Mouse (Mus musculus) heart, adult 2 months (tissue): Measurements from ENCODE around the gene Prr3. TPM values are rescaled to one million over a fixed set of nuclear protein-coding genes. Genes with fewer than 3 reads are reported as not detected.

Experiments
- DNase-seq, 2 experiments: peaks; one replicate each; pipeline ENCODE4 v3.0.0; 2021
- H3K27ac ChIP-seq: fragments of 200-600 bp; 2 replicates; pipeline ENCODE4 v1.8.1; 2022
- H3K27me3 ChIP-seq: fragments of 200-500 bp; 2 replicates; pipeline ENCODE4 v1.6.1; 2012; ENCODE audit warnings: mild to moderate bottlenecking, low read length, inconsistent platforms, mixed read lengths; ENCODE audit not compliant: control insufficient read depth, insufficient read depth
- H3K36me3 ChIP-seq: fragments of 200-500 bp; 2 replicates; pipeline ENCODE4 v1.6.1; 2012; ENCODE audit warnings: low read length, inconsistent platforms; ENCODE audit not compliant: control insufficient read depth, insufficient read depth
- H3K4me1 ChIP-seq: fragments of 200-500 bp; 2 replicates; pipeline ENCODE4 v1.6.1; 2011; ENCODE audit warnings: low read length; ENCODE audit not compliant: control insufficient read depth, insufficient read depth
- H3K4me3 ChIP-seq: fragments of 200-600 bp; 2 replicates; pipeline ENCODE4 v1.8.1; 2022
- H3K79me2 ChIP-seq: fragments of 200-500 bp; replicated peaks from 2 replicates; pipeline ENCODE4 v1.6.1; 2012; ENCODE audit warnings: mild to moderate bottlenecking, inconsistent platforms, low read length, moderate library complexity, mixed read lengths; ENCODE audit not compliant: control insufficient read depth, insufficient read depth
- H3K9ac ChIP-seq: fragments of 200-500 bp; 2 replicates; pipeline ENCODE4 v1.6.1; 2012; ENCODE audit warnings: low read depth, mild to moderate bottlenecking, control low read depth, inconsistent platforms, low read length, mixed read lengths
- CTCF ChIP-seq: fragments of 200-600 bp; IDR thresholded peaks from 2 replicates; pipeline ENCODE4 v1.8.1; 2022; ENCODE audit warnings: antibody characterized with exemption, mild to moderate bottlenecking, moderate library complexity
- EP300 ChIP-seq: fragments of 200-500 bp; IDR thresholded peaks from 2 replicates; pipeline ENCODE4 v1.6.1; 2011; ENCODE audit warnings: low read depth, low read length, control low read depth; ENCODE audit not compliant: insufficient read depth
- POLR2A ChIP-seq: fragments of 200-500 bp; IDR thresholded peaks from 2 replicates; pipeline ENCODE4 v1.6.1; 2011; ENCODE audit warnings: mild to moderate bottlenecking, low read depth, low read length, control low read depth; ENCODE audit not compliant: insufficient read depth
- WGBS: fragments of 180-500 bp; shearing (Covaris S2); methylation state at CpG from one replicate; pipeline ENCODE4 v1.1.7; 2018; 5-methylcytosine and 5-hydroxymethylcytosine counted together
- intact Hi-C: fragments of 180-260 bp; cut with DNase I; formaldehyde crosslinking; loops from one replicate; pipeline ENCODE4 v1.15.1; 2025
- polyA plus RNA-seq: library from polyadenylated mRNA; depleted of rRNA; stranded (reverse); fragments of >200 nt; gene quantifications from 2 replicates; pipeline ENCODE4 v1.2.3, GENCODE M21; 2012
- total RNA-seq, 2 experiments: library from RNA; stranded (reverse); gene quantifications; 2 replicates each; pipeline ENCODE4 v1.2.3; 2021

The Prr3 gene
- total and polyA plus RNA-seq, 3 experiments, result 3.9 to 7.6 (median 4.3) TPM

DNA sequence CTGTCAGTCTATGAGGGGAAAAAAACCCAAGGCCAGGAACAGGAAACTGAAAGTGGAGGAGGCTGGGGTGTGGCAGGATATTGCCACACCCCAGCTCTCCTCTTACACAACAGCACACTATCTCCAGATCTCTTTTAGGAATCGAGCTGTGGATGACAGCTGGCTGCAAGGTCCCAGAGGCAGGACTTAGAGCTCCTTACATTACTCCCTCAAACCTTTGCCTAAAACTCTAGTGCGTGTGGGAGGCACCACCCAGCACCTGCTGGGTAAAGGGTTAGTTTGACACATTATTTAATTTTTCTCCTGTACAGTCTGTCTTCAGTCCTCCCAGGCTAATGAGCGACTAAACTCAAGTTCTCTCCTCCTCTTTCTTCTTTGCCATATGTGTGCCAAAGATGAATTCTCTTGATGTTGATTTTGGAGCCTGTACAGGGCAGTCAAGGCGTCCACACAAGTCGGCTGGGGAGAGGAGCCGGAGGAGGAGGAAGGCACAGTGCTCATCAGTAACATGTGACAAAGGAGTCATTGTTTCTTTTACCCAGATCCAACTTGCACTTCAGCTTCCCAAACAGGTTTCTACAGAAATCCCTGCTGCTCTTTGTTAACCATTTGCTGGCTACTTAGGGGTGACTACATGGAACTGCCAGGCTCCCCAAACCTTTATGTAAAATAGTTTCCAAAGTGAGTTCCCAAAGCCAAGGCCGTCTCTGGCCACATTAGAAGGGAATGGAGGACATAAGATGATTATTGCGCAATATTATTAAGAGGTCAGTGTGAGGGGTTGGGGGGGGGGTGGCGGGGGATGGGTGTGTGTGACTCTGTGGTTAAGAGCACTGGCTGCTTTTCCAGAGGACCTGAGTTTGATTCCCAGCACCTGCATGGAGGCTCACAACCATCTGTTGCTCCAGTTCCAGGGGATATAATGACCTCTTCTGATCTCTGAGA, 43.9 kb upstream of the Prr3 start:
- Histone ChIP-seq H3K36me3 (no peaks in the 10 kb centered on the region; the same call in 1 of the 2 replicates), H3K9ac (no peak overlapping the region), H3K79me2 (no peaks in the 10 kb centered on the region), H3K4me1 (peaks cover 15% of the 10 kb centered on the region), H3K27ac (peak overlapping the region; percentile 89), H3K4me3 (peak overlapping the region; percentile 7; the same call in 1 of the 2 replicates), H3K27me3 (no peaks in the 10 kb centered on the region)
- TF ChIP-seq POLR2A (peak; percentile 44; the same call in 1 of the 2 replicates), EP300 (peak; percentile 31; the same call in 1 of the 2 replicates), CTCF (no peak)
- DNase-seq, result peak; percentile 51 to 62
- intact Hi-C loops, result no loop called here
- WGBS, result 44% methylated on average over 9 of the region's 9 CpGs

DNA sequence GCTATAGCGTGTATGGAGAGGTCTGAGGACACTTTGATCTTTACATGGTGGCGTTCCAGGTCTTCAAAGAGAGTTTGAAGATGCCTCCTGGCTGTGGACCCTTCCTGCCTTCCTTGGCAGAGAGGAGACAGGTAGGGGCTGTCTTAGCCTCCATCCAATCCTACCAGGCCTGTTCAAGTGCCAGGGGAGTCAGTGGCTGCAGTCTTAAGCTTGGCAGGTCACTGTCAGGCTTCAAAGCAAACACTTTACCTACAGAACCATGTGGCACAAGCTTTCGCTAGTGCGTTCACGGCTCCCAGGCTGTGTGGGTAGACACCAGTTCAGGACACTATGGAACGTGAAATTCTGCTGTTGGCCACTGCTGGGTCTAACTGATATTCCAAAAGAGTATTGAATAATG, 42.9 kb upstream of the Prr3 start:
- Histone ChIP-seq H3K27me3 (no peaks in the 10 kb centered on the region), H3K4me1 (peaks cover 17% of the 10 kb centered on the region), H3K36me3 (no peaks in the 10 kb centered on the region; the same call in 1 of the 2 replicates), H3K4me3 (no peak overlapping the region), H3K27ac (peak overlapping the region; percentile 89), H3K79me2 (no peaks in the 10 kb centered on the region), H3K9ac (no peak overlapping the region)
- intact Hi-C loops, result no loop called here
- no peak for TF ChIP-seq POLR2A
- no peak for DNase-seq
- WGBS, result 92% methylated on average over 6 of the region's 6 CpGs

DNA sequence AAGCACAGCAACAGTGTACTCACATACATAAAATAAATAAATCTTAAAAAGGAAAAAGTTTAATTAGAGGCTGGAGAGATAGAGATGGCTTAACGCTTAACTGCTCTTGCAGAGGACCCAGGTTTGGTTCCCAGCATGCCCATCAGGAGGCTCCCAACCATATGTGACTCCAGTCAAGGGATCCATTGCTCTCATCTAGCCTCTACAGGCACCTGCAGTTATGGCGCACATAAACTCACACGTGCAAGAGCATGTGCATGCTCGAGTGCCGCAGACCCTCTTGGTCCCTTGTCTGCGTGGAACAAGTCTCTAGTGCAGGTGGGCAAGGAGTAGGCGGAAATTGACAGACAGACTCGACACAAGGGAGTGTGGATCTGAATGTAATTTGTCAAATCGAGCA, 42.1 kb upstream of the Prr3 start:
- Histone ChIP-seq H3K79me2 (no peaks in the 10 kb centered on the region), H3K36me3 (no peaks in the 10 kb centered on the region; the same call in 1 of the 2 replicates), H3K9ac (no peak overlapping the region), H3K4me3 (no peak overlapping the region), H3K27ac (peak overlapping the region; percentile 96), H3K4me1 (peaks cover 17% of the 10 kb centered on the region), H3K27me3 (no peaks in the 10 kb centered on the region)
- no peak for DNase-seq
- intact Hi-C loops, result no loop called here
- whole genome bisulfite sequencing, result 94% methylated on average over 9 of the region's 9 CpGs
- TF ChIP-seq POLR2A (no peak), CTCF (no peak), EP300 (no peak)

- H3K36me3 ChIP-seq, result no peaks in the 10 kb centered on the region; the same call in 1 of the 2 replicates
- peak overlapping the region; percentile 96 for H3K27ac ChIP-seq
- no peak for DNase-seq
- 84% methylated on average over 1 of the region's 1 CpGs for WGBS
- no peak overlapping the region for H3K9ac ChIP-seq
- H3K4me3 ChIP-seq, result no peak overlapping the region
- no peaks in the 10 kb centered on the region for H3K79me2 ChIP-seq
- intact Hi-C loops, result no loop called here
- no peak for TF ChIP-seq CTCF
- no peak for TF ChIP-seq POLR2A
- no peak for TF ChIP-seq EP300
- H3K27me3 ChIP-seq, result no peaks in the 10 kb centered on the region
- H3K4me1 ChIP-seq, result peaks cover 17% of the 10 kb centered on the region
Observed at GRCm38 (mm10) chr17:36021309-36021708, 41.3 kb upstream of the Prr3 start.

GRCm38 (mm10) chr17:36020191-36021073, 40.4 kb upstream of the Prr3 start, which contains the start of gene H2-T24:
TSS of gene H2-T24 (minus strand) at chr17:36020560.
- H3K9ac ChIP-seq, result peak within 1 kb of the TSS; percentile 66
- intact Hi-C loops, result no loop called here

More at GRCm38 (mm10) chr17:36020191-36021073, 40.4 kb upstream of the Prr3 start, which contains the start of gene H2-T24:
- peak; percentile 69; the same call in 1 of the 2 replicates for TF ChIP-seq EP300
- TF ChIP-seq POLR2A, result peak; percentile 56
- TF ChIP-seq CTCF, result peak; percentile 58
- H3K27ac ChIP-seq, result peak within 1 kb of the TSS; percentile 96
- H3K79me2 ChIP-seq, result no peaks in the 10 kb centered on the region
- peak within 1 kb of the TSS; percentile 48 for H3K4me3 ChIP-seq
- no peaks in the 10 kb centered on the region for H3K27me3 ChIP-seq
- WGBS, result 14% methylated on average over 15 of the region's 15 CpGs
- peak; percentile 82 to 90 for DNase-seq
- H3K4me1 ChIP-seq, result peaks cover 17% of the 10 kb centered on the region
- no peaks in the 10 kb centered on the region; the same call in 1 of the 2 replicates for H3K36me3 ChIP-seq
